Mouse (Mus musculus): ENCODE data around the gene Garnl3.
"Not testable (repeated sequence)": the region's sequence is repeated elsewhere in the genome, so short reads cannot be mapped to it uniquely, and the experiment has no call there.

Garnl3 gene

GRCm38 (mm10) chr2:33156283-33156781, 24.9 kb upstream of the Garnl3 start:
- DNase-seq (ENCODE audit: low read depth, low spot score), result no peak

GRCm38 (mm10) chr2:33154751-33155372, 23.4 kb upstream of the Garnl3 start:
- peak; percentile 91 for DNase-seq (ENCODE audit: low read depth, low spot score)

- no peak for DNase-seq (ENCODE audit: low read depth, low spot score)
Measured at GRCm38 (mm10) chr2:33146994-33147393, 15.5 kb upstream of the Garnl3 start.

- peak; percentile 56 for DNase-seq (ENCODE audit: low read depth, low spot score)
Measured at GRCm38 (mm10) chr2:33143292-33143691, 11.8 kb upstream of the Garnl3 start.

- no peak for DNase-seq (ENCODE audit: low read depth, low spot score)
Measured at GRCm38 (mm10) chr2:33138491-33138890, 7.0 kb upstream of the Garnl3 start.

- DNase-seq (ENCODE audit: low read depth, low spot score), result no peak
Measured at GRCm38 (mm10) chr2:33137731-33138130, 6.3 kb upstream of the Garnl3 start.

GRCm38 (mm10) chr2:33137244-33137643, 5.8 kb upstream of the Garnl3 start:
- DNase-seq (ENCODE audit: low read depth, low spot score), result peak; percentile 85

GRCm38 (mm10) chr2:33136366-33136765, 4.9 kb upstream of the Garnl3 start:
- no peak for DNase-seq (ENCODE audit: low read depth, low spot score)

GRCm38 (mm10) chr2:33134766-33135490, 3.5 kb upstream of the Garnl3 start:
- DNase-seq (ENCODE audit: low read depth, low spot score), result no peak

- DNase-seq (ENCODE audit: low read depth, low spot score), result no peak
Measured at GRCm38 (mm10) chr2:33132306-33132705, 852 bp upstream of the Garnl3 start.

GRCm38 (mm10) chr2:33130526-33131483, 649 bp downstream of the Garnl3 start:
- peak; percentile 99 for DNase-seq (ENCODE audit: low read depth, low spot score)

GRCm38 (mm10) chr2:33130141-33130525, 1.3 kb downstream of the Garnl3 start:
- DNase-seq (ENCODE audit: low read depth, low spot score), result no peak

GRCm38 (mm10) chr2:33129696-33130095, 1.8 kb downstream of the Garnl3 start:
- peak; percentile 54 for DNase-seq (ENCODE audit: low read depth, low spot score)

GRCm38 (mm10) chr2:33129005-33129404, 2.4 kb downstream of the Garnl3 start:
- DNase-seq (ENCODE audit: low read depth, low spot score), result no peak

- DNase-seq (ENCODE audit: low read depth, low spot score), result no peak
Measured at GRCm38 (mm10) chr2:33127271-33127670, 4.2 kb downstream of the Garnl3 start.

- no peak for DNase-seq (ENCODE audit: low read depth, low spot score)
Measured at GRCm38 (mm10) chr2:33122856-33123255, 8.6 kb downstream of the Garnl3 start.

- peak; percentile 94 for DNase-seq (ENCODE audit: low read depth, low spot score)
Measured at GRCm38 (mm10) chr2:33100536-33100935, 30.9 kb downstream of the Garnl3 start.

GRCm38 (mm10) chr2:33097326-33097725, 34.1 kb downstream of the Garnl3 start:
- DNase-seq (ENCODE audit: low read depth, low spot score), result not testable (repeated sequence)

GRCm38 (mm10) chr2:33095221-33095671, 36.2 kb downstream of the Garnl3 start:
- DNase-seq (ENCODE audit: low read depth, low spot score), result peak; percentile 70

GRCm38 (mm10) chr2:33090620-33091520, 40.6 kb downstream of the Garnl3 start:
- peak; percentile 80 for DNase-seq (ENCODE audit: low read depth, low spot score)

- not testable (repeated sequence) for DNase-seq (ENCODE audit: low read depth, low spot score)
Measured at GRCm38 (mm10) chr2:33090033-33090400, 41.4 kb downstream of the Garnl3 start.
